Mouse (Mus musculus): ENCODE measurements around the gene Vti1a.

Gene Vti1a

GRCm38 (mm10) chr19:55585270-55586224, 269.5 kb downstream of the Vti1a start:
- no peak for DNase-seq (ENCODE audit: low read depth, low spot score)

GRCm38 (mm10) chr19:55587638-55588421, 271.7 kb downstream of the Vti1a start:
- no peak for DNase-seq (ENCODE audit: low read depth, low spot score)

- no peak for DNase-seq (ENCODE audit: low read depth, low spot score)
Observed at GRCm38 (mm10) chr19:55588948-55589896, 273.1 kb downstream of the Vti1a start.

- DNase-seq (ENCODE audit: low read depth, low spot score) = peak; percentile 73
Observed at GRCm38 (mm10) chr19:55592876-55593691, 277.0 kb downstream of the Vti1a start.

- DNase-seq (ENCODE audit: low read depth, low spot score) = no peak
Observed at GRCm38 (mm10) chr19:55593729-55594444, 277.8 kb downstream of the Vti1a start.

GRCm38 (mm10) chr19:55594451-55594850, 278.4 kb downstream of the Vti1a start:
- no peak for DNase-seq (ENCODE audit: low read depth, low spot score)

GRCm38 (mm10) chr19:55595945-55596649, 280.0 kb downstream of the Vti1a start:
- no peak for DNase-seq (ENCODE audit: low read depth, low spot score)

GRCm38 (mm10) chr19:55596804-55597203, 280.7 kb downstream of the Vti1a start:
- no peak for DNase-seq (ENCODE audit: low read depth, low spot score)

- no peak for DNase-seq (ENCODE audit: low read depth, low spot score)
Observed at GRCm38 (mm10) chr19:55597296-55597695, 281.2 kb downstream of the Vti1a start.

- peak; percentile 45 for DNase-seq (ENCODE audit: low read depth, low spot score)
Observed at GRCm38 (mm10) chr19:55597951-55598350, 281.9 kb downstream of the Vti1a start.

GRCm38 (mm10) chr19:55599124-55599523, 283.0 kb downstream of the Vti1a start:
- no peak for DNase-seq (ENCODE audit: low read depth, low spot score)

GRCm38 (mm10) chr19:55607725-55608124, 291.6 kb downstream of the Vti1a start:
- DNase-seq (ENCODE audit: low read depth, low spot score) = no peak

- no peak for DNase-seq (ENCODE audit: low read depth, low spot score)
Observed at GRCm38 (mm10) chr19:55608858-55609375, 292.8 kb downstream of the Vti1a start.

GRCm38 (mm10) chr19:55609806-55610205, 293.7 kb downstream of the Vti1a start:
- DNase-seq (ENCODE audit: low read depth, low spot score) = no peak

GRCm38 (mm10) chr19:55615743-55616142, 299.6 kb downstream of the Vti1a start:
- no peak for DNase-seq (ENCODE audit: low read depth, low spot score)

GRCm38 (mm10) chr19:55616276-55616675, 300.2 kb downstream of the Vti1a start:
- no peak for DNase-seq (ENCODE audit: low read depth, low spot score)

- no peak for DNase-seq (ENCODE audit: low read depth, low spot score)
Observed at GRCm38 (mm10) chr19:55616937-55617336, 300.8 kb downstream of the Vti1a start.

GRCm38 (mm10) chr19:55618546-55618945, 302.5 kb downstream of the Vti1a start:
- DNase-seq (ENCODE audit: low read depth, low spot score) = no peak
